Mouse (Mus musculus): ENCODE data around the gene Wdr91.

Gene Wdr91

DNA sequence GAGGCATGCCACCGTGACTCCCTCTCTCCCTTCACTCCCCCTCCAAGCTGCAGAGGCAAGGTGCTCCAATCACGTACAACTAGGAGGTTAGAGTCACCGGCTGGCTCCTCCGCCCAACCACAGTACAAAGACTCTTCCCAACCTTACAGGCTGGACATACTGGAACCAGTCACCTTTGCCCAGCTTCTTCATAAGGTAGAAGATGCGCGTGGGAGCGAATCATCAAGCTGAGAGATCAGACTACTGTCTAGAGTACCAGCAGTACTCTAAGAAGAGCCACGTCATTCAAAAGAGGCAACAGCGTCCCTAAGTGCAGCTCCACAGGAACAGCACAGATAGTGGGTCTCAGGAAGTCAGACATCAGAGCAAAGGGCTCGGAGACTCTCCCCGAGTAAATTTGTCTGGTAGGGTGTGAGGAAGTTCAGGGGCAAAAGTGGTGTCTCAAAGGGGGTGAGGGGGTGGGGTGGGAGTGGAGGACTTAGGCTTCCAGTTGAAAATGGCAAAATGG, 49.1 kb downstream of the Wdr91 start:
- DNase-seq = no peak

DNA sequence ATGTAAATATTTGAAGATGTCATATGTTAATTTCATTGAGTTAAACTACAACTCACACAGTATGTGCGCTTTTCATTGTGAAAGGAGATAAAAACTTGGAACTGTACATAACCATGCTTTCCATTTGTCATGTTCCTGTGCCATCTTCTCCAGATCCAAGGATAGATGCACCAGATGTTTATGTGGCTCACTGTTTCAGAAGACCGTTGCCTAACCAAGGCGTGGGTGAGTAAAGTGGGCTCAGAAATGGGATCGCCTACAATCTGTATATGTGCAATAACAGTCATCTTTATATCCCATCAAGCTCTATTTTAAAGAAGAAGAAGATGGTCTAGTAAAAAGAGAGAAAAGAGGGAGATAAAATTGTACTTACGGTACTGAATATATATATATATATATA, 78.3 kb downstream of the Wdr91 start:
- no peak for DNase-seq

All from cerebellum, adult 8-10 months (tissue).